Mouse (Mus musculus): ENCODE results near the gene Aknad1.

DNA sequence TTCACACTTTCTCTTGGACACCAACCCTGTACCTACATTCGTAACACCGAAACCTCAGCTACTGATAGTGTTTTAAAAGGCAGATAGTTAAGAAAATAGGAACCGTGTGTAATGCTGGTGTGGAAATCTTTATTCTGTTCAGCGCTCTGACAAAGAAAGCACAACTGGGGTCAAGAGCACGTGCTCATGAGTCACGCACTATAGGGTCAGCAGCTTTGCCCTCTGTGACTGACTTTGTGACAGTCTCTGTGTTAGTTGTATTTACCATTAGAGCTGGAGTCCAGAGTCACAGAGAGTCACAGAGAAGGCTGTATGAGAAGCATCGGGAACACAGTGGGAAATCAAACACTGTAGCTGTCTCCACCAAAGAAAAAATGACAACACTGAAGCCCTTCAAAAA is 27.5 kb downstream of the Aknad1 start:
- no peak for TF ChIP-seq POLR2A (IDR thresholded peaks at IDR 0.05; ENCODE audit: control insufficient read depth, low read depth, low read length)
- TF ChIP-seq CTCF (IDR thresholded peaks at IDR 0.05; ENCODE audit: control insufficient read depth, insufficient read depth, insufficient replicate concordance, low read depth, low read length): no peak
